Mouse (Mus musculus): ENCODE results near the gene H2-M3.
"Not testable (repeated sequence)": the region's sequence is repeated elsewhere in the genome, so short reads cannot be mapped to it uniquely, and the experiment has no call there.

H2-M3 gene

GRCm38 (mm10) chr17:37270058-37270701, at the start of gene H2-M3:
Gene H2-M3, plus strand, starts transcription at chr17:37270220.
- DNase-seq, result peak; percentile 59 to 60

- DNase-seq, result no peak
These were observed 48.1 kb upstream of the H2-M3 start for GRCm38 (mm10) chr17:37221879-37222278.

- DNase-seq, result not testable (repeated sequence)
These were observed 32.8 kb upstream of the H2-M3 start, which contains the start of gene Olfr97 for GRCm38 (mm10) chr17:37237230-37237629. Gene Olfr97, minus strand, starts transcription at chr17:37237330.

- DNase-seq, result no peak
These were observed 27.8 kb upstream of the H2-M3 start for GRCm38 (mm10) chr17:37242198-37242597.

GRCm38 (mm10) chr17:37246715-37247114, 23.3 kb upstream of the H2-M3 start:
- peak; percentile 7 to 12 for DNase-seq

GRCm38 (mm10) chr17:37249460-37249859, 20.6 kb upstream of the H2-M3 start:
- DNase-seq, result no peak

- peak in 1 of 2 experiments; percentile 4 for DNase-seq
These were observed 19.5 kb upstream of the H2-M3 start for GRCm38 (mm10) chr17:37250544-37250943.

GRCm38 (mm10) chr17:37263626-37264025, 6.4 kb upstream of the H2-M3 start, which contains the start of gene Olfr98:
Gene Olfr98, minus strand, starts transcription at chr17:37263749.
- DNase-seq, result no peak

- DNase-seq, result peak in 1 of 2 experiments; percentile 2
These were observed 677 bp downstream of the H2-M3 start for GRCm38 (mm10) chr17:37270702-37271092.

GRCm38 (mm10) chr17:37275626-37276248, 5.7 kb downstream of the H2-M3 start:
- DNase-seq, result no peak

- DNase-seq, result no peak
These were observed 6.6 kb downstream of the H2-M3 start for GRCm38 (mm10) chr17:37276573-37276972.

GRCm38 (mm10) chr17:37280331-37280730, 10.3 kb downstream of the H2-M3 start:
- no peak for DNase-seq

- DNase-seq, result no peak
These were observed 13.3 kb downstream of the H2-M3 start, which contains the start of gene Olfr99 for GRCm38 (mm10) chr17:37283360-37283759. Gene Olfr99, minus strand, starts transcription at chr17:37283460.

GRCm38 (mm10) chr17:37304213-37304612, 34.2 kb downstream of the H2-M3 start, which contains the start of gene Olfr101:
Gene Olfr101, minus strand, starts transcription at chr17:37304313.
- DNase-seq, result no peak

- no peak for DNase-seq
These were observed 38.5 kb downstream of the H2-M3 start for GRCm38 (mm10) chr17:37308483-37308882.

- no peak for DNase-seq
These were observed 40.2 kb downstream of the H2-M3 start for GRCm38 (mm10) chr17:37310146-37310699.

- no peak for DNase-seq
These were observed 46.9 kb downstream of the H2-M3 start, which contains the start of gene Olfr102 for GRCm38 (mm10) chr17:37316954-37317353. Gene Olfr102, minus strand, starts transcription at chr17:37317054.
